8 mouse cellular contexts compared by ENCODE assay signal in the genomic region with DNA sequence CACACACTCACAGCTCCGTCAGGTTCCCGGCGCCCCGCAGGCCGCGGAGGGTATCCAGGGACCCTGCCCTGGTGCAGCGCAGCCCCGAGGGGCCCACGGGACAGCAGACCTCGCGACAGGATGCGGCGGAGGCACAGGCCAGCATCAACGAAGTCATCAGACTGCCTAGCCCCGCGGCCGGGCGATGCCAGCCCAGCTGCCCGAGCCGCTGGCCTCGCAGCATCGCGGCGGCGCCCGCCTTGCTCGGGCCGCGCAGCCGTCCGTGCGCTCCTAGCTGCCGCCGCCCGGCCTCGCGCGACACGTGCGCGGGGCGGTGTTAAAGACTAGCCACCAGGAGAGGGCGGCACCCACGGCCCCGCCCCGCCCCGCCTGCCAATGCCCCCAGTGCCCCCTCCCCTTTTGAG. TPM values are rescaled to one million over a fixed set of nuclear protein-coding genes. Genes with fewer than 3 reads are reported as not detected.
DNase-seq lines count a peak whose midpoint lies in the region; ATAC-seq and TF ChIP-seq lines count a peak whose summit lies in the region.

Gene Ntrk1, minus strand, starts transcription at position 241 of the 404 bp plus-strand sequence.

- TF ChIP-seq POLR2A in CH12.LX (IDR thresholded peaks at IDR 0.05; ENCODE audit: low read depth, low read length): no peak

- H3K9ac ChIP-seq in CH12.LX (ENCODE audit: insufficient read depth, low read depth): no peak within 1 kb of the TSS
- 0 out of 2 replicates have a peak within 1 kb of the TSS, but pooled peaks have one; percentile 3 for H3K9ac ChIP-seq in forebrain, embryonic 16.5 days (replicated peaks; ENCODE audit: low read depth, low read length)
- H3K9ac ChIP-seq in liver, embryonic 13.5 days: no peak within 1 kb of the TSS

- H3K4me1 ChIP-seq in CH12.LX (ENCODE audit: control insufficient read depth in 1 of 2, insufficient read depth in 2 of 2): peaks cover 4 to 5% of the 10 kb centered on the region in 2 experiments; a peak in 2 of 4 replicates
- H3K4me1 ChIP-seq in forebrain, embryonic 16.5 days (replicated peaks; ENCODE audit: control insufficient read depth, insufficient read depth, low read length): peaks cover 13% of the 10 kb centered on the region
- H3K4me1 ChIP-seq in liver, embryonic 13.5 days (replicated peaks): peaks cover 11% of the 10 kb centered on the region

- TF ChIP-seq RAD21 in CH12.LX (IDR thresholded peaks at IDR 0.05; ENCODE audit: low read depth, low read length): no peak

- in situ Hi-C loops in CH12.LX (cut with MboI; ENCODE audit: low pct_ligation_motif_present, low pct_unique_long_range_greater_than_20kb, low sequenced_read_pairs): no loop called here

- TF ChIP-seq EP300 in CH12.LX (IDR thresholded peaks at IDR 0.05; ENCODE audit: low read length): no peak

- no peak for TF ChIP-seq CTCF in CH12.LX (conservative IDR thresholded peaks at IDR 0.05 in 1 of 2, IDR thresholded peaks at IDR 0.05 in 1 of 2; ENCODE audit: low read depth in 2 of 2, low read length in 2 of 2)

- intact Hi-C loops in gastrocnemius, postnatal 14 days (cut with DNase I; ENCODE audit: low total_unique reads): no loop called here

- no peak within 1 kb of the TSS for H3K4me3 ChIP-seq in CH12.LX (replicated peaks in 1 of 3; ENCODE audit: low read depth in 2 of 3, low read length in 2 of 3, poor library complexity in 1 of 3)
- H3K4me3 ChIP-seq in forebrain, embryonic 16.5 days (replicated peaks; ENCODE audit: low read length): peak within 1 kb of the TSS; percentile 32
- peak within 1 kb of the TSS; percentile 30 for H3K4me3 ChIP-seq in liver, embryonic 13.5 days (replicated peaks)

- peak within 1 kb of the TSS; percentile 27; the same call in 1 of the 2 replicates for H3K4me2 ChIP-seq in CH12.LX (ENCODE audit: insufficient read depth, low read depth, poor library complexity, severe bottlenecking)
- peak within 1 kb of the TSS; percentile 52 for H3K4me2 ChIP-seq in forebrain, embryonic 16.5 days (ENCODE audit: low read length)
- peak within 1 kb of the TSS; percentile 45 for H3K4me2 ChIP-seq in liver, embryonic 13.5 days

- H3K27ac ChIP-seq in CH12.LX (ENCODE audit: insufficient read depth, low read depth): no peak within 1 kb of the TSS
- H3K27ac ChIP-seq in forebrain, embryonic 16.5 days (ENCODE audit: low read length): no peak within 1 kb of the TSS
- no peak within 1 kb of the TSS for H3K27ac ChIP-seq in liver, embryonic 13.5 days

- 0 out of 2 replicates have a peak, but pooled peaks have one; percentile 43 for ATAC-seq in forebrain, embryonic 16.5 days
- ATAC-seq in liver, embryonic 13.5 days (ENCODE audit: low read depth): no peak
- ATAC-seq in megakaryocyte-erythroid progenitor cell, adult 5-6 weeks (replicated peaks; ENCODE audit: low FRiP score, low TSS enrichment, poor library complexity, severe bottlenecking): no peak

- peak; percentile 38 to 42 for DNase-seq in cerebellum, postnatal 10 days
- DNase-seq in cerebellum, adult 11-12 months: no peak
- DNase-seq in CH12.LX (ENCODE audit: extremely low read depth): no peak
- DNase-seq in liver, embryonic 13.5 days: no peak
- no peak for DNase-seq in gastrocnemius, postnatal 14 days
- DNase-seq in cerebellum, adult 18-20 months: no peak

- H3K36me3 ChIP-seq in CH12.LX (replicated peaks in 1 of 2; ENCODE audit: control insufficient read depth in 1 of 2, insufficient read depth in 1 of 2, low read length in 1 of 2): no peaks in the 10 kb centered on the region
- no peaks in the 10 kb centered on the region for H3K36me3 ChIP-seq in forebrain, embryonic 16.5 days (ENCODE audit: control insufficient read depth, insufficient read depth)
- H3K36me3 ChIP-seq in liver, embryonic 13.5 days: no peaks in the 10 kb centered on the region

- H3K27me3 ChIP-seq in CH12.LX (replicated peaks): peaks cover 94% of the 10 kb centered on the region
- H3K27me3 ChIP-seq in forebrain, embryonic 16.5 days (replicated peaks; ENCODE audit: control insufficient read depth, insufficient read depth, low read length): peaks cover 64% of the 10 kb centered on the region
- H3K27me3 ChIP-seq in liver, embryonic 13.5 days: peaks cover 92% of the 10 kb centered on the region

- dilution Hi-C loops in CH12.LX (cut with MboI; ENCODE audit: extremely low pct_ligation_motif_present, extremely low pct_unique_long_range_greater_than_20kb, low sequenced_read_pairs): no loop called here

- H3K79me2 ChIP-seq in CH12.LX (replicated peaks; ENCODE audit: control insufficient read depth, extremely low read depth, insufficient read depth, poor library complexity, severe bottlenecking): no peaks in the 10 kb centered on the region

- peaks cover 3% of the 10 kb centered on the region for H3K9me3 ChIP-seq in CH12.LX (replicated peaks; ENCODE audit: low read length)
- H3K9me3 ChIP-seq in forebrain, embryonic 16.5 days (ENCODE audit: control insufficient read depth, low read length): no peaks in the 10 kb centered on the region
- H3K9me3 ChIP-seq in liver, embryonic 13.5 days (replicated peaks): no peaks in the 10 kb centered on the region

- under 1% methylated on average over 43 of the region's 47 CpGs for WGBS in forebrain, embryonic 16.5 days
- 4% methylated on average over 38 of the region's 47 CpGs for WGBS in liver, embryonic 13.5 days (ENCODE audit: insufficient replicate concordance)

TF ChIP-seq in CH12.LX, 34 proteins besides CTCF, POLR2A, EP300 and RAD21:
- TF ChIP-seq BHLHE40 (IDR thresholded peaks at IDR 0.05; ENCODE audit: low read depth, low read length) (0 out of 2 replicates have a peak, but pooled peaks have one; percentile 18), IRF4 (IDR thresholded peaks at IDR 0.05; ENCODE audit: low read depth, low read length) (no peak)

RNA-seq across cellular contexts. Expression of gene Ntrk1, which starts in this region (rescaled TPM):
- total RNA-seq in CH12.LX (2012; rRNA removed) (0.92 and 1.6 TPM in 2 replicates), CH12.LX (2014; rRNA removed) (0.36 and 0.55 TPM in 2 replicates)
- polyA plus RNA-seq in CH12.LX (2012; ENCODE audit: insufficient read length, low read depth): 0.47 and 0.53 TPM in 2 replicates
- polyA plus RNA-seq in forebrain, embryonic 16.5 days (2015; fragmentation: Nextera tagmentation; extraction: Ambion mirVana): 1.1 and 2.1 TPM in 2 replicates
- polyA plus RNA-seq in liver, embryonic 13.5 days (2015; fragmentation: Nextera tagmentation; extraction: Ambion mirVana): 0.20 and 0.27 TPM in 2 replicates
- total RNA-seq in gastrocnemius, postnatal 14 days (2021): not detected
- total RNA-seq in megakaryocyte-erythroid progenitor cell, adult 5-6 weeks (2014; fragmentation: Nextera tagmentation): not detected in 2 replicates
- not detected in 2 replicates for total RNA-seq in megakaryocyte-erythroid progenitor cell, adult 5-6 weeks (2017)

Comparison
In these comparisons a context has a peak if more than half of its experiments do, and no peak if none do; other contexts are left out.
1. DNase-seq: peak in cerebellum, postnatal 10 days (2 of 2); none in cerebellum, adult 11-12 months (single experiment), CH12.LX (single experiment), liver, embryonic 13.5 days (single experiment), gastrocnemius, postnatal 14 days (single experiment) and cerebellum, adult 18-20 months (0 of 2).
2. H3K4me3 ChIP-seq: peak in forebrain, embryonic 16.5 days (single experiment) and liver, embryonic 13.5 days (single experiment); none in CH12.LX (0 of 3).
3. Peak in every context shown above with its lines, with median percentiles within 50 percentile points of each other: H3K4me2 ChIP-seq.